Mouse (Mus musculus) heart, postnatal 10 days (tissue): ENCODE measurements around the gene Ppp2r5d. TPM values are rescaled to one million over a fixed set of nuclear protein-coding genes. Genes with fewer than 3 reads are reported as not detected.

Experiments used
- DNase-seq, 2 experiments: peaks; one replicate each; pipeline ENCODE4 v3.0.0; 2021
- intact Hi-C: fragments of 180-260 bp; cut with DNase I; formaldehyde crosslinking; loops from one replicate; pipeline ENCODE4 v1.15.1; 2025
- total RNA-seq, 2 experiments: library from RNA; stranded (reverse); gene quantifications; 2 replicates each; pipeline ENCODE4 v1.2.3; 2021

Gene Ppp2r5d
- 10 to 100 TPM; 36.5 to 38.5 TPM for total RNA-seq

DNA sequence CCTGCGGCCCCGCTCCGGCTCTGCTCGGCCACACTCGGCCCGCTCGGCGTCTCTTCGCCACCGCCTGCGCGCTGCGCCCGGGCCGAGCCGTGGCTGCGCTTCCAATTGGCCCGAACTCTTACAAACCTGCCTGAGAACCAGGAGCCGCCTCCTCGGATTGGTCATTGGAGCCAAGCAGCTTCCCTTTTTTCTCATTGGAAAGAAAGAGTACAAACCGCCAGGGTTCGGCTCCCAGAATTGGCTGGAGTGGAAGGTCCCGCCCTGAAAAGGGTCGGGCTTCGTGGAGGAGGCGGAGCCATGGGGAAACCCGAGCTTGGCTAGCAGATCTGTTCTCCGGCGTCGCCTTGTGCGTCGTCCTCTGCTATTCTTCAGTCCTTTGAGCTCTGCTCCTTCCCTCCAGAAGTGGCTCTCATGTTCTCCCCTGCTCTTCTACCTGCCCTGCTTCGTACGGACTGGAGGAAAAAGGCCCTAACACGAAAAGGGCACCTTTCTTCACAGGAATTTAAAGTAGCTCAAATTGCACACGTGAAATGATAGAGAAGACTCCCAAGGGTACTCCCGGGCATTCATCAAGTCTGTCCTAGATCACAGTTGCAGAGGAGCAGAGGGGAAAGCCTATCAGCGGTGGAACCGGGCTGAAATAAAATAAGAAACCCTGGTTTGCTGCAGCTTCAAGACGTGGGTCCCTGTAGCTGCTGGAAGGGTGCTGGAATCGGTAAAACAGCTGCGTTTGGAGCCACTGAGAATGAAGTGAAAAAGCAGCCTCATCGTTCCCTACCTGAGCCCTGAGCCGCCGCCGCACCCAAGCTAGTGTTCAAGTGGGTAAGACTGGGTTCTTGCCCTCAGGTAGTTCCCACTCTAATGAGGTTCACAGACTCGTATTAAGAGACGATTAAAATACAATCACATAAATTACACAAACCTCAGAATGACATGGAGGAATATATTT is at the start of gene Ppp2r5d:
Gene Ppp2r5d, minus strand, starts transcription at position 225 of the 949 bp plus-strand sequence.
- peak; percentile 98 to 99 for DNase-seq
- intact Hi-C loops, result loop anchor here (10.0 kb wide), 1 partner anchor 150 kb away; the partner anchor contains the start of gene Srf

DNA sequence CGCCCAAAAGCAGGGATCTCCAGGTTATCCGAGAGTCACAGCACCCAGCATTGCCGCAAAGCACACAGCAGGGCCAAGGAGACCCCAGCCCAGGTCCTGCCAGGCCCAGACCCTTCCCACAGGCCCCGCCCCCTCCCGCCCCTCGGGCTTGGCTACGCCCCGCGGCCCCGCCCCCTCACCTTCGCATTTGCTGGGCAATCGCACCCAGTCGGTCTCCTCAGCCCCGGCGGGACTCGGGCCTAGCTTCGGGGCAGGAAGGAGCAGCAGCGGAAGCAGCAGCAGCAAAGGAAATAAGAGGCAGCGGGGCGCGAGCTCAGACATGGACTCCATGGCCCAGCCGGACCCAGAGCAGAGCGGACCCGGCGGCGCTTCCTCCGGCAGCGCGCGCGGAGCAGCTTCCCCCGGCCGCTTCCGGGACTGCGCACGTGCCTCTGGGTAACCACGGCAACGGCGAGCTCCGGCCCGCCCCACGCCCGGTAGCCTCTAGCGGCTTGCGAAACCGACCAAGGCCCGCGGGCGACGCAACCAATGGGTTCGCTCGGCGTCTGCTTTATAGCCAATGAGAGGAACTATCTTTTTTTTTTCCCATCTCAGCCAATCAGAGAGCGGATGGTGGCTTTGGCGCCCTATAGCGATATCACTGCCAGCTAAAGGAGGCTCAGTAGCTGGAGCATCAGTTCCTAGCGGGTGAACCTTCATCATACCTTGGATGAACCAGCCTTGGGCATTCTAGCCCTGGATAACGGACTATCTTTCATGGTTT is 47.1 kb upstream of the Ppp2r5d start, which contains the start of gene Cnpy3:
Gene Cnpy3, minus strand, starts transcription at position 421 of the 763 bp plus-strand sequence.
- intact Hi-C loops, result no loop called here
- DNase-seq, result peak; percentile 98

DNA sequence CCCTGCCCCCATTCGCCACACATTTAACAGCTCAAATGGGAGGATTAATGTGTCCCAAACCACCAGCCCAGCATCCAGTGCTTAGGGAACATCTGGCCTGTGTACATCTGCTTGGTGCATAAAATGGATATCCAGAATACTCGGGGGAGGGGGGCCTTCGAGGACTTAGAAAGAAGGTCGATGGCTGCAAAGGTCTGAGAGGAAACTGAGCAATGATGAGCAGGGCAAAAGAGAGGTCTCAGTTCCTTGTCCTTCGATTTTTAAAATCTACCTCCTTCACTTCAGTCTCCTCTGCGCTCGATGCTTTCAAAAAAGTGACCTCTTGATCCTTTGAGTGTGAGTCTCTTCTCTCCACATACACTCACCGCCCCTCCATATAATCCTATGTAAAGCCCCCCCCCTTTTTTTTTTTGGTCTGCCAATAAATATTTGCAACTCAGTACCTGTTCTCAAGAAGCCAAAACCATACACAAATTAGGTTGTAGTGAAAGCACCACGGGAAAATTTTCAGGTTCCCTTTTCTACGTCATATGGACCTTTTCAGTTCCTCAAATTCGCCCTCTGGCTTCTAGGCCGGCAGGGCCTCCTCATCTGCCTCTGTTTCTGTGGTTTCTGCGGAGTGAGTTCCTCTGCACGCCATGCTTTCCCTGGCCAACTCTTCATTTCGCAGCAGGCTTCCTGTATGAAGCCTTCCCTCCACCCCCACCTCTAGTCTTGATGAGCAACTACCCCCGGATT is 46.3 kb upstream of the Ppp2r5d start:
- DNase-seq, result no peak
- intact Hi-C loops, result no loop called here

DNA sequence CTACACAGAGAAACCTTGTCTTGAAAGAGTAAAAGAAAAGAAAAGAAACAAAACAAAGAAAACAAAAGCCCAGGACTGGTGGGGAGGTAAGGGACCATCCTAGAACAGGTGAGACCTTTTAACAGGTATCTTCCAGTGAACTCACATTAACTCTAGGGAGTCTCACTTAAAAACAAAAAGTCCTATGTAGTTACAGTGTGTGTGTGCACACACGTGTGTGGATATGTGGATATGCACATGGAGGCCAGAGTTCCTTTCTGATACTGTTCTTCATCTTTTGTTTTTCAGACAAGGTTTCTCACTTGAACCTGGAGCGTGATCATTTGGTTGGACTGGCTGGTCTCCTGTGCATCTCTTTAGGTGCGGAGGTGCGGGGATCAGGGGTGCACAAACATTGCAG is 45.7 kb upstream of the Ppp2r5d start:
- no peak for DNase-seq
- intact Hi-C loops, result no loop called here

DNA sequence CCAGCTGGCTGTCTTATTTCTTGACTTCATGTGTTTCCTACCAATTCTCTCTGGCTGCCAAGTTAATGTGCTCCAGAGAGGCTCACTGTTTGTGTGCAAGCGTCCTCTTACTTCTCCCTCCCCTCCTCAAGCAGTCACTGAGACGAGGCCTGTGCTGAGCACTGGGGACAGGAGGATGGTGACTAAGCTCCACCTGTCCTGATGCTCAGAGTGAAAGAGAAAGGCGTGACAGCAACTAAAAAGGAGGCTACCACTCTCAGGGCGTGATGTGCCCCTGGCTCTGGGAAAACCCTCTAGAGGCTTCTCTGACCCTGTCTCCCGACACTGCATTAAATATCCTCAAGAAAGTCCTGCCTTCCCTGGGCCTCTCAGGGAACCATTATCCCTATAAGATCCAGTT is 44.4 kb upstream of the Ppp2r5d start:
- DNase-seq, result no peak
- intact Hi-C loops, result no loop called here

DNA sequence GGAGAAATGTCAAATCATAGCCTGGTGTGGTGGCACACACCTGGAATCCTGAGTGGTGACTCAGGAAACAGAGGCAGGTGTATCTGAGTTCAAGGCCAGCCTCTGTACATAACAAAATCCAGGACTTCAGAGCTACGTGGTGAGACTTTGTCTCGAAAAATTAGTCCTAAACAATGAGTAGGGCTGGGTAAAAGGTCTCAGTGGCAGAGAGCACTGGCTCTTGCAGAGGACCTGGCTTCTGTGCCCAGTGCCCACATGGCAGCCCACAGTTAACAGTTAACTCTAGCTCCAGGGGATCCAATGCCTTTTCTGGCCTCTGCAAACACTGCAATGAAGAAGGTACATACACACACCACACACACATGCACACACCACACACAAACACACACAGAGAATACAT is 42.9 kb upstream of the Ppp2r5d start:
- DNase-seq, result no peak
- intact Hi-C loops, result no loop called here

DNA sequence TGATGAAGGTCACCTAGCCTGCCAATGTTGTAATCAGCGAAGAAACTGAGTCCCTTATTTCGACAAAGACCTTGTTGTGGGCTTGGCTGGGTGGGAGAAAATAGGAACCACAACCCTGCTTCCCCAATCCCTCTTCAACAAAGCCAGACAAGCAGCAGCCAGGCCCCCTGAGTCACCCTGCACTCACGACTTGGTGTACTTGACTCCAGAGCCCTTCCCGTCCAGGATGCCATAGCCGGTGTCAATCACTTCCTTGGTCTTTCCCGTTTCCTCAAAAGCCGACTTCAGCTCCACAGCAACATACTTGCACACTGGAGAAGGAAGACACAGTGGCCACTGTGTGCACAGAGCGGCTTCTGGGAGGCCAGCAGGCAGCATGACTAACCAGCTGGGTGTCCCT is 42.3 kb upstream of the Ppp2r5d start:
- intact Hi-C loops, result no loop called here
- DNase-seq, result no peak

DNA sequence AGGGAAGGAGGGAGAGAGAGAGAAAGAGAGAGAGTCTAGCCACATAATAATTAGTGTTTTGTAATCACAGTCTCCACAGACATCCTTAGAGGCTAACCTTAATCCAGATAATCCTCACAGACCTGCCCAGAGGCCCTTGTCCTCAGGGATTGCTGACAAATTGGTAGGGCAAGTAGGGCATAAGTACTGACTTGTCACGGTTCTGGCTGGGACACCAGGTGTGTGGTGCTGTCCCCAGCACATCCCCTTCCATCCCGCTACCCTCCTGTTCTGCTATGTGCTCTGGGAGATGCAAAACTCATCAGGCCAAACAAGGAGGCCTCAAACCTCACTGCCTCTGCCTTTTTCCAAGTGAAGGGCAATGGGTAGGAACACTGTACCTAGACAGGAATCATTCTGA is 40.6 kb upstream of the Ppp2r5d start:
- DNase-seq, result no peak
- intact Hi-C loops, result no loop called here

DNA sequence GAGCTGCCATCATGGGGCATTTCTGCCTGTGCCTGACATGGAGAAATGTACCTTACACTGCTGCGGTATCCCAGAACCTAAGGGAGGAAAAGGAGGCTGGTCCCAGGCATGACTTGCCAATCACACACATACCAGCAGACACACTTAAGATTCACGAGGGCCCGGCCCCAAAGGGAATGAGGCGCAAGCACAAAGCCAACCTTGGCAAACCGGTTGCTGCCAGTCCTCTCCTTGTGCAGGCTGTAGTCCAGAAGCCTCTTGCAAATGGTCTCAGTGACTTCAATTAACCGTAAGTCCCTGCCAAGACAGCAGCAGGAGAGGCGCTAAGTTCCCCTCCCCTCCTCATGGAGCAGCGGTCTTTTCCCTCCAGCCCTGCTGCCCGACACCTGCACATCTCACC is 38.1 kb upstream of the Ppp2r5d start:
- intact Hi-C loops, result no loop called here
- DNase-seq, result no peak

DNA sequence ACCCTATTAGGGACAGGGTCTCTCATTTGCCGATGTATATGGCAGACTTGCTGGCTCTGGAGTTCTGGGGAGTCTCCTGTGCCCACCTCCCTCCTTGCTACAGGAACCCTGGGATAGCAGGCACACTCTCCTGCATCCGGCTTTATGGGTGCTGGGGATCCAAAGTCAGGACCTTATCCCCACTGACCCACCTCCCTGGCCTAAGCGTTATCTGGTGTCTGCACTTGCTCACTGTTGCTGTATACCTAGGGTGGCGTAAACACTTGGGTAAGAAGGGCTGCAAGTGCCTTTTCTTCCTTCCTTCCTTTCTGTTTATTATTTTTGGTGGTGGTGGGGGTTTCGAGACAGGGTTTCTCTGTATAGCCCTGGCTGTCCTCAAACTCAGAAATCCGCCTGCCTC is 36.4 kb upstream of the Ppp2r5d start:
- DNase-seq, result no peak
- intact Hi-C loops, result no loop called here

DNA sequence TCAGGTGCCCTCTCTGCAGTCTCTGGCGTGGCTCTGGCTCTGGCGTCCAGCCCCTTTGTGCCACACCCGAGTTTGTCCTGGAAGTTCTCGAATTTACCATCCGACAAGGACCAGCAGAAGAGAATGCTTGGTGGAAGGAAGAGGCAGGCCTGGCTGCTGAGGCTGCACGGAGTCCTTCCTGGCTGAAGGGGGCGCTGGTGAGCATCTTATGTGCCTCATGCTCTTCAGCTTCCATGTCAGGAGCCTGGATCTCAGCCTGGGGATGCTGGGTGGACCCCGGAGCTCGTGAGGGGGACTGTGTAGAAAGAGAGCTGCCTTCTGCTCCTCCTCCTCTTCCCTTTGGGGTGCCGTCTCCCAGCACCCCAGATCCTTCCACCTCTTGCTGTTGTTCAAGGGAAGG is 31.2 kb upstream of the Ppp2r5d start:
- DNase-seq, result peak; percentile 15 to 35
- intact Hi-C loops, result no loop called here

DNA sequence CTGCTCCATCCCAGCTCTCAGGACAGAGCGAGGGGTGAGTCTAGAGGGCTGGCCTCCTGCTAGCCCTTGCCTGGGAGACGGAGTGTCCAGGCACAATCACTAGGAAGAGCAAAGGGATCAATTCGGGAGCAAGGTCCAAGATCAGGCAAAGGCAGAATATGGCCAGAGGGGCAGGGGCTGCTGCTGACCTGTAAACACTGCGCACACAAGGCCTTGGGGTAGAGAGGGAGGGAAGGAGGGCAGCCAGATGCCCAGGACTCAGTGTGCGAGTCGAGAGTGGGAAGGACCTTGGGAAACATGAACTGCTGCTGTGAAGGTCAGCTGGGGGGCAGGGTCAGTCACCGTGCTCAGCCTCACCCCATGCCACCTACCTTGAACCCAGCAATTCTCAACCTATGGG is 30.4 kb upstream of the Ppp2r5d start:
- intact Hi-C loops, result no loop called here
- DNase-seq, result no peak

DNA sequence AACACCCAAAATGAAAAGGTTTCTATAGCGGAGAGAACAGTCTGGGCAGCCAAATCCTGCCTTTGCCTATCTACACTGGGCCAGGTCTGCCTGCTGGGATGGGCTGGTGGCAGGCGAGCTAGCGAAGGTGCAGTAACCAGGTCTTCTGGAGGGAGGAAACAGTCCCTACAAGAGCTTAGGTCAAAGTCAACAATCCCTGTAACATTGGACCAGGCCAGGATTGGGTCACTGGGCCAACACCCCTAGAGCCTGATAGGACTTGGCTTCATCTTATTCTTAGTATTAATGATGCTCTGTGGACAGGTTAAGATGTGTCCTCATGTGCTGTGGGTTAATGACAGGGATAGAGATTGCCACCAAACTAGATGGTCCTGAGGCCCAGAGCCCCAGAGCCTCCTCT is 29.1 kb upstream of the Ppp2r5d start:
- intact Hi-C loops, result no loop called here

DNA sequence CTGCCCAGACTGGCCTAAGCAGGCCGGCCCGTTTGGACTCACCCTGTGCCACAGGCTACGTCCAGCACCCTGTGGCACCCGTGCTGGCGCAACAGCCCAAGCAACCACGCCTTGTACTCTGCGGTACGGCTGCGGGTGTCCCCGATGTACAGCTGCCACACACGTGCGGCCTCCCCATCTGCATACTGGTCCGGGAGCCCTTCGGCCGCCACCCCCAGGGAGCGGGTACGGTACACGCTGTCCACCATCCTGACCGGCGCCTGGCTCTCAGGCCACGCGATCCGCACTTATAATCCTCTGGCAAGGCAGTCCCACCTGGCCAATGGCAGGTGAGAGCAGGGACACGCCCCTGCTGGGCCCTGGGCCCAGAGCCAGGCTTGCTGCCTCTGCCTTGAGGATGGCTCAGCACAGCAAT is 24.0 kb upstream of the Ppp2r5d start, which contains the start of gene Gnmt:
Gene Gnmt, minus strand, starts transcription at position 265 of the 415 bp plus-strand sequence.
- intact Hi-C loops, result loop anchor here (5.0 kb wide), 1 partner anchor 207 kb away; no protein-coding TSS in a partner anchor
- DNase-seq, result peak in 1 of 2 experiments; percentile 30

More for the DNA sequence above, 29.1 kb upstream of the Ppp2r5d start:
- no peak for DNase-seq

DNA sequence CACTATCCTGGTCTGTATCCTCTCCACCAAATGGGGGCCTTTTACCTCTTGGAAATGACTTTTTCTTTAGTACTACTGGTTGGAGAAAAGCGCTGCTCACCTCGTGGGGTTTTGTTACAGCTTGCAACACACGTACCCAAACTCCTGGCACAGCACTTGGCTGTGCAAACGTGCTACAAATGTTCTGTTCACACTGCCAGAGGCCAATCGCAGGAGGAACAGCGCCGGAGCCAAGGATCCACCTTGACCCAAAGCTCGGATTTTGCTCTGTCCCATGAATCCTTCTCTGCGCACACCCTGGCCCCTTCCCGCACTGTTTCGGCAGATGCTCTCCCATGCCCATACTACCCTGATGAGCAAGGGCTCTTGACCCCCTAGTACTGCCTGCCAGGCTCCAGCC is 23.6 kb upstream of the Ppp2r5d start:
- DNase-seq, result no peak
- intact Hi-C loops, result loop anchor here (5.0 kb wide), 1 partner anchor 206 kb away; no protein-coding TSS in a partner anchor

DNA sequence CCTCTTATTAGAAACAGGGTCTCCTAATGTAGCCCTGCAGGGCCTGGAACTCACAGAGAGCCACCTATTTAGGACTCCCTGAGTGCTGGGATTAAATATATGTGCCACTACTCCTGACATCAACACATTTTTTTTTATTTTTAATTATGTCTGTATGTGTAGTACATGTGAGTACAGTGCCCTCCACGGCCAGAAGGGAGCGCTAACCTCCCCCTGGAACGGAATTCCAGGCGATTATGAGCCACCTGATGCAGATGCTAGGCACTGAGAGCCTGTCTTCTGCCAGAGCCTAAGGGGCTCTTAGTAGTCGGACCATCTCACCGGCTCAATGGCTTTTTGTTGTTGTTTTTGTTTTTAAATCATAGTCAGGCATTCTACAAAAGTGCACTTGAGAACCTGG is 23.1 kb upstream of the Ppp2r5d start:
- no peak for DNase-seq
- intact Hi-C loops, result loop anchor here (5.0 kb wide), 1 partner anchor 206 kb away; no protein-coding TSS in a partner anchor

DNA sequence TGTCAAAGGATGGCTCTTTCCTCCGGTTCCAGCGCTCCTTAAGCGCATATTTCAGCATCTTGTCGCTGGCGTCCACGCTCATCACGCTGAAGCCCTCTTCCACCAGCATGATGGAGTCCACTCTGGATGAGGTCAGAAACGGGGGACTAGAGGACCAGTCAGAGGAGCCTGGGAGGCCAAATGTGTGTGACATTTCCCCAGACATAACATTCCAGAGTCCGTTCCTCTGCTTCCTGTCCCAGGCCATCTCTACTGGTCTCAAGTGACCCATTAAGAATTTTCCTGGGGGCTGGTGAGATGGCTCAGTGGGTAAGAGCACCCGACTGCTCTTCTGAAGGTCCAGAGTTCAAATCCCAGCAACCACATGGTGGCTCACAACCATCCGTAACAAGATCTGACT is 22.4 kb upstream of the Ppp2r5d start:
- no peak for DNase-seq
- intact Hi-C loops, result loop anchor here (5.0 kb wide), 1 partner anchor 205 kb away; no protein-coding TSS in a partner anchor

DNA sequence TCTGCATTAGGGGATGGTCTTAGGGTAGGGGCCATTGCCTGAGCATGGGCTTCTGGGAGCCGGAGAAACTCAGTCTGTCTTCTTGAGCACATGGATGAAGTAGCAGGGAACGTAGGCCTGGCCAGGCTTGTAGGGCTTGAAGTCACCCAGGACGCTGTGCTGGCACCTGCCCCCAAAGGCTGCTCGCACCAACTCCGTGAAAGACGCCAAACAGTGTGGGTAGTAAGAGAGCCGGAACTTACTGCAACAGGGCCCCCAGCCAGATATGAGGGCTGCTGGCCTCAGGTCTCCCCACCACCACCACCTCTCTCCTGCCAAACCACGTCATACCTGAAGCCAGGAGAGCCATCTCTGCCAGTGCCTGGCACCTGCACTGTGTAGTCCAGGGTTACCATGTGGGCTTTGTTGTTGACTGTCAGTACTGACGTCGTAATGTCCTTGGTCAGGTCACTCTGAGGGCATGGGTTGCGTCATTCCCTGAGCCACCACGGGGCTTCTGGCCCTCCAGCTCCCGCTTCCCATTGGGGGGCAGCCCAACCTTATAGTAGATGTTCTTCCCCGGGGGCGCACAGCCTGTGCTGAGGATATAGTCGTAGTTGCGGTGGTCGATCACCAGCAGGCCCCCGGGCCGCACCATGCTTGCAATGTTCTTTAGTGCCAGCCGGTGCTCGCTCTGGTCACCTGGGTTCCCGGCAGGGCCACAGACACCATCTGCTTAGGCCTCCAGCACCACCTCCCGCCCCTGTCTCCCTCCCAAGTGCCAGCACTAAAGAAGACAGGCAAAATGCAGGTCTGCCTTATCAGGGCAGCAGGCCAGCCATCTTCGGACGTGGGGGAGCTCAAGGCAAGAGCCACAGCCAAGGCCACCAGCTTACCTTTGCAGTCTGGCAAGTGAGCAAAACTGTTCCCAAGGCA is 21.1 kb upstream of the Ppp2r5d start:
- no peak for DNase-seq
- intact Hi-C loops, result loop anchor here (5.0 kb wide), 1 partner anchor 204 kb away; no protein-coding TSS in a partner anchor

DNA sequence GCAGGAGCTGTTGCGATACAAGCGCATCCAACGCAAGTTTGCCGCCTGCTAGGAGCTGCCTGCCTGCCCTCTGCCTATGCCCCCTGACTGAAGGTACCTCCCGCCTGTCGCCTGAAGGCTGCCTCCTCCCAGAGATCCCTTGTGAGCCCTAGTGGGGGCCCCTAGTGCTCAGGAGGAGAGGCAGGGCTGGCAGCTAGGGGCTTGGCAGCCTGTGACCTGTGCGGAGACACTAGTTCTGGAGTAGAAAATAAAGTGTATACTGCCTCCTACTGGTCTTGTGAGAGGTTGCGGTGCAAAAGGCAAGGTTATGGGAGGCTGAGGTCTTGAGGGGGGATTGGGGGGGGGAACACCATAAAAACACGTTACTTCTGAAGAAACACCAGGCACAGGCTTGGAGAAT is 20.4 kb upstream of the Ppp2r5d start:
- intact Hi-C loops, result loop anchor here (5.0 kb wide), 1 partner anchor 203 kb away; no protein-coding TSS in a partner anchor
- peak; percentile 46 to 58 for DNase-seq
